Mouse (Mus musculus) cerebellum, adult 2 months (tissue): ENCODE data around the gene Plb1.

Experiments
- CTCF ChIP-seq: fragments of 200-500 bp; IDR thresholded peaks from 2 replicates; pipeline ENCODE4 v1.5.1; 2011; ENCODE audit warnings: low read depth, mild to moderate bottlenecking, control low read depth, low read length, moderate library complexity, borderline replicate concordance; ENCODE audit not compliant: insufficient read depth
- POLR2A ChIP-seq: fragments of 200-500 bp; IDR thresholded peaks from 2 replicates; pipeline ENCODE4 v1.6.1; 2011; ENCODE audit warnings: low read length, control low read depth, borderline replicate concordance; ENCODE audit not compliant: insufficient read depth

- TF ChIP-seq POLR2A: no peak
- no peak for TF ChIP-seq CTCF
Observed at GRCm38 (mm10) chr5:32400926-32401325, 168.4 kb downstream of the Plb1 start.
